Mouse (Mus musculus) left cerebral cortex, postnatal 25 days (tissue): ENCODE data around the gene Tnks2. TPM values are rescaled to one million over a fixed set of nuclear protein-coding genes. Genes with fewer than 3 reads are reported as not detected.
A peak's percentile ranks its signal among the peaks of the same experiment; 100 is the strongest.

ENCODE experiments used
- DNase-seq, 2 experiments: peaks; one replicate each; pipeline ENCODE4 v3.0.0; 2022; ENCODE audit warnings: low spot score in 2 of 2, mixed read lengths in 1 of 2
- intact Hi-C: fragments of 180-260 bp; cut with DNase I; formaldehyde crosslinking; loops from one replicate; pipeline ENCODE4 v1.15.1; 2025
- total RNA-seq, 2 experiments: library from RNA; stranded (reverse); gene quantifications; 2 replicates each; pipeline ENCODE4 v1.2.3; 2021

Gene Tnks2
- total RNA-seq, 2 experiments from 2014 or later, result 121 to 130 TPM

- peak; percentile 82 to 85 for DNase-seq
- intact Hi-C loops, result loop anchor here (2.0 kb wide), 1 partner anchor 339 kb away; no protein-coding TSS in a partner anchor
These were observed 91.9 kb downstream of the Tnks2 start, which contains the start of gene Btaf1 for GRCm38 (mm10) chr19:36925671-36926552. Gene Btaf1 (plus strand): TSS chr19:36926079.

- DNase-seq, result peak in 1 of 2 experiments; percentile 30
- intact Hi-C loops, result loop anchor here (2.0 kb wide), 1 partner anchor 338 kb away; no protein-coding TSS in a partner anchor
These were observed 92.7 kb downstream of the Tnks2 start for GRCm38 (mm10) chr19:36926553-36927236.

GRCm38 (mm10) chr19:36927800-36928361 lies 93.8 kb downstream of the Tnks2 start:
- intact Hi-C loops, result loop anchor here (2.0 kb wide), 1 partner anchor 337 kb away; no protein-coding TSS in a partner anchor
- DNase-seq, result no peak

- no peak for DNase-seq
- intact Hi-C loops, result no loop called here
These were observed 95.8 kb downstream of the Tnks2 start for GRCm38 (mm10) chr19:36929816-36930215.

GRCm38 (mm10) chr19:36932097-36932496 lies 98.1 kb downstream of the Tnks2 start:
- no peak for DNase-seq
- intact Hi-C loops, result no loop called here

- intact Hi-C loops, result no loop called here
- DNase-seq, result no peak
These were observed 98.6 kb downstream of the Tnks2 start for GRCm38 (mm10) chr19:36932613-36933012.

- intact Hi-C loops, result no loop called here
- DNase-seq, result no peak
These were observed 102.3 kb downstream of the Tnks2 start for GRCm38 (mm10) chr19:36936285-36936684.

GRCm38 (mm10) chr19:36938008-36938407 lies 104.0 kb downstream of the Tnks2 start:
- intact Hi-C loops, result no loop called here
- no peak for DNase-seq

GRCm38 (mm10) chr19:36940064-36940463 lies 106.0 kb downstream of the Tnks2 start:
- DNase-seq, result peak in 1 of 2 experiments; percentile 32
- intact Hi-C loops, result no loop called here

Other genes starting within 250 kb of the Tnks2 start
- 10 to 100 TPM; 43.3 to 56.0 TPM for gene Ppp1r3c, start 97.6 kb upstream of the Tnks2 start, total RNA-seq
- 1 to 10 TPM; 5.4 to 7.0 TPM for gene Fgfbp3, start 85.4 kb downstream of the Tnks2 start, total RNA-seq
- 10 to 100 TPM; 24.9 to 25.5 TPM for gene Btaf1, start 91.8 kb downstream of the Tnks2 start, total RNA-seq